Mouse (Mus musculus): Measurements from ENCODE around the gene Sppl2a.
"Not testable (repeated sequence)": the region's sequence is repeated elsewhere in the genome, so short reads cannot be mapped to it uniquely, and the experiment has no call there.

The Sppl2a gene

DNA sequence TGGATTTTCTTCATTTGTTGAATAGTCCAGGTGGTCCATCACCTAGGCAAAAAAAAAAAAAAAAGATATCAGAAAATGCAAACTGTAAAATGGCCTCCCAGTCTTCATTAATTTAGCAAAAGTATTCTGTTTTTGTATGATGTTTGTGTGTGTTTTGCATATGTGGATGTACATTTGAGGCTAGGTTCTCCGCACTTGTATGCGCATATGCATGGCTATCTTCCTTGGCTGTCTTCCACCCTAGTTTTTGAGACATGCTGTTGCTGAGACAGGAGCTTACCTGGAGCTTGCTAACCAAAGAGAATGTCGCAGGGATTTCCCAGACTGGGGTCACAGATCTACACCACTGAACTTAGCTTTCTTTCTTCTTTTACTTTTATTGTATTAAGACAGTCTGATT lies 38.8 kb downstream of the Sppl2a start:
- no peak for DNase-seq (ENCODE audit: low spot score)

DNA sequence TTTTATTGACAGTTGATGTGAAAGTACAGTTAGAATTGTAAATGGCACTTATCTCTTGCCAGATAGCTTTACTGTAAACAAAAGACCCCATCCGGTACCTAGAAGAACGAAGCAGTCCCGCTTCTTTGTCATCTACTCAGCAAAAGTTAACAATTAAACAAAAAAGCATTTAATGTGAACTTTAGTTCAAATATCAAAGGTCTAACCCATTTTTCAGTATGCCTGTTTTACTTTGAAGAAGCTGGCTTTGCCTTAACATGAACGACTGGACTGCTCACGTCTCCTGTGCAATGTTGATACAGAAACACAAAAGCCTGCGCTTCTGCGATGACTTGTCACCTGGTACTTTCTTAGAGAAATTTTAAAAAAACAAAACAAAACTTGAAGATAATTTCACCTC lies 40.7 kb downstream of the Sppl2a start:
- DNase-seq (ENCODE audit: low spot score) = no peak

DNA sequence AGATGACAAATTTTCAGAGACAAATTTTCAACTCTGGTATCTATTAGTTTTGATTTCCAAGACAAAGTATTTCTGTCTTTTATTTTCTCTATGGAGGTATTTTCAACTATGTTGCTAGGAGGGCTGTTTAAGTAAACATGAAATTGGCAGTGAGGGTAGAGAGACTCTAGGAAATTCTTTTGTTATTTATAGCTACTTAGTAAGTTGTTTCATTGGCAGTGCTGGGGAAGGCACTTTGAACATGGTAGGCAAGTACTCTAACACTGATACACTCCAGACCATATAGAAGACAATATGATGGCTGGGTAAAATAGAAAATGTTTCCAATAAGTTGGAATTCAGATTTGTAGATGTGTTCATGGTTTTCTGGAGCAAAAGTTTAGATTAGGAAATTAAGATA lies 41.3 kb downstream of the Sppl2a start:
- no peak for DNase-seq (ENCODE audit: low spot score)

DNA sequence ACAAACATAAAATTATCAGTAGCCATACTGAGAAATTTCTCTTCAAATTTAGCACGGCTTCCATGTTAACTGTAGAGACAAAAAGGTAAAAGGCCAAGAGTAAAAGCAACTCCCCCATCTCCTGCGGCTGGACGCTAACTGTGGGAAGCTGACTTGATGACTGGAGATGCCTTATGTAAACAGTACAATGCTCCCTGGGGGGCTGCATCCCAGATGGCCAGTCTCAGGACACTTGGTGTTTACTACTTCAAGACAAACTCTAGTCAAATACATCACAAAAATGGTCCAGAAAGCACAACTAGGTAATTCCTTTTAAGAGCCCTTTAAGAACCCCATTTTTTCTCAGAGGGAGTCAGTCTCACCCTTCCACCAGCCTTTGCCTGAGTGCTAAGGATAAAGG lies 45.9 kb downstream of the Sppl2a start:
- DNase-seq (ENCODE audit: low spot score) = no peak

DNA sequence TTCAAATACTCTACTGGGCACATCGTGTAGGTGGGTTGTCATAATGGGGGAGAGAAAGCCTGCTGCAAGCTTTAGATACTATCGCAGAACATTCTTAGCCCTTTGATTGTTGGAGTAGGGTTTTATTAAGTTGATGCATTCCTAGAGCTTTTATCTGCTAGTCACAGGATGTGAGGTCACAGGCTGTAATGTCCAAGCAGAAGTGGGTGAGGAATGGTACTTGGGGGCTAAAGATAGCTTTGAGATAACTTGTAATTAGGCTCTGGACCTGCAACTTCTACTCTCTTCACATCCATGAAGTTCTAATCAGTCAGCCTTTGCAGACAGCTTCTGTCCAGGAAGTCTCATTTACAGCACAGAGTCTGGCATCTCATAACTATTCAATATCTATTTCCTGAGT lies 47.2 kb downstream of the Sppl2a start:
- no peak for DNase-seq (ENCODE audit: low spot score)

DNA sequence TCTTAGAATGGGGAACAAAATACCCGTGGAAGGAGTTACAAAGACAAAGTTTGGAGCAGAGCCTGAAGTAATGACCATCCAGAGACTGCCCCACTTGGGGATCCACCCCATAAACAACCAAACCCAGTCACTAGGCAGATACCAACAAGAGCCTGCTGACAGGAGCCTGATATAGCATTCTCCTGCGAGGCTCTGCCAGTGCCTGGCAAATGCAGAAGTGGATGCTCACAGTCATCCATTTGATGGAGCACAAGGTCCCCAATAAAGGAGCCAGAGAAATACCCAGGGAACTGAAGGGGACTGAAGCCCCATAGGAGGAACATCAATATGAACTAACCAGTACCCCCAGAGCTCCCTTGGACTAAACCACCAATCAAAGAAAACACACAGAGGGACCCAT lies 50.3 kb downstream of the Sppl2a start:
- not testable (repeated sequence) for DNase-seq (ENCODE audit: low spot score)

DNA sequence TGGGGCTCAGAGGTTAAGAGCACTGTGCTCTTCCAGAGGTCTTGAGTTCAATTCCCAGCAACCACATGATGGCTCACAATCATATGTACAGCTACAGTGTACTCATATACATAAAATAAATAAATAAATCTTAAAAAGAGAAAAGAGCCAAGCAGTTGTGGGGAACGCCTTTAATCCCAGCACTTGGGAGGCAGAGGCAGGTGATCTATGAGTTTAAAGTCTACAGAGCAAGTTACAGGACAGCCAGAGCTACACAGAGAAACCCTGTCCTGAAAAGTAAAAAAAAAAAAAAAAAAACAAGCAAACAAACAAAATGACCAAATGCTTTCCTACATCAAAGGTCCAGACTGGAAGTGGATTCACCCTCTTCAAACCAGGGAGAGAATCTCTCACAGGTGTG lies 55.0 kb downstream of the Sppl2a start:
- no peak for DNase-seq (ENCODE audit: low spot score)

DNA sequence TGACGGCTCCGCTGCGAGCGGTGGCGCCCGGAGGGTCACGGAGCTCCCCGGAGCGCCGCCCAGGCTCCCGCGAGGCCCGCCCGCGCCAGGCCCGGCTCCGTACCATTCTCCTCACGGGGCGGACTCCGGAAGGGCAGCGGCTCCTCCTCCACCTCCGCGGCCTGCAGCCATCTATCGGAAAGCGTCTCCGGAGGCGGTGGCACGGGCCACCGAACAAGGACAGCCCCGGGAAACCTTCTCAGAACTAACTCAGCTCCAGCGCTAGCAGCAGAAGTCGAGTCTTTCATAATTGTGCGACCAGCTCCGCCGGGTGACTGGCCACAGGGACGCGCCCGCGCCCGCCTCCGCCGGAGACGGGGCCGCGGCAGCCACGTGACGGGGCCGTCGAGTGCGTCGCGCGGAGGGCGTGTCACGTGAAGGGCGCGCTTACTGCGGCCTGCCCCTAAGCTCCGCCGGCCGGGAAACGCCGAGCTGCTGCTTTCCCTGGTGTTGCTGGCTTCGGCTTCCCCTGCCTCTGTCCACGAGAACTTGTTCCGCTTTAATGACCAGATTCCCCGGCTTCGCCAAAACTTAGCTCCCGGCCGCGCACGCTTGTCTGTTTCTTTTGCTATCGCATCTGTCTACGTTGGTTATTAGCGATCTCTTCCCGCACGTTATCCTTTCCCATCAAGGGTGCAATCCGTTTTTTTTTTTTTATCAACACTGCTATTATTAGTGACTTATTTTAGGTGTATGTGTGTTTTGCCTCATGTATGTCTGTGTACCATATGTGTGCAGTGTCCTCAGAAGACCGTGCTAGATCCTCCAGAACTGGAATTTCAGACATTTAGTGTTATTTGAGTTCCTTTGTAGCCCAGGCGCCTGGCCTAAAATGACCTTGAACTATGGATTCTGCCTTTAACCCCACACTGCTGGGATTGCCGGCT lies 56.9 kb downstream of the Sppl2a start, which contains the start of gene Trpm7:
Gene Trpm7, minus strand, starts transcription at position 360 of the 926 bp plus-strand sequence.
- peak; percentile 93 for DNase-seq (ENCODE audit: low spot score)

DNA sequence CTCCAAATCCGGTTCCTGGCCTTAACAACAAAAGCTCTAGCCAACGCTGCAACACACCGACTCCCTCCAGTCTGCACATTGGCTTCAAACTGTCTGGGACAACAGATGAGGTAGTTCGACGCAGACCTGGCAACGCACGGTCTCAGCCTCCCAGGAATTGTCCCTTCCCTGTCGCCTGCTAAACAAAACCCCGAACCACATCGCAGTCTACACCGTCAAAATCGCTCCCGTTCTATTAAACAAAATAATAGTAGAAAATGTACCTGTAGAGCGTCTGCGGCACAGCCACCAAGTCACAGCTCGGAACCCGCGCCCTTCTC lies 57.6 kb downstream of the Sppl2a start:
- DNase-seq (ENCODE audit: low spot score) = peak; percentile 47

DNA sequence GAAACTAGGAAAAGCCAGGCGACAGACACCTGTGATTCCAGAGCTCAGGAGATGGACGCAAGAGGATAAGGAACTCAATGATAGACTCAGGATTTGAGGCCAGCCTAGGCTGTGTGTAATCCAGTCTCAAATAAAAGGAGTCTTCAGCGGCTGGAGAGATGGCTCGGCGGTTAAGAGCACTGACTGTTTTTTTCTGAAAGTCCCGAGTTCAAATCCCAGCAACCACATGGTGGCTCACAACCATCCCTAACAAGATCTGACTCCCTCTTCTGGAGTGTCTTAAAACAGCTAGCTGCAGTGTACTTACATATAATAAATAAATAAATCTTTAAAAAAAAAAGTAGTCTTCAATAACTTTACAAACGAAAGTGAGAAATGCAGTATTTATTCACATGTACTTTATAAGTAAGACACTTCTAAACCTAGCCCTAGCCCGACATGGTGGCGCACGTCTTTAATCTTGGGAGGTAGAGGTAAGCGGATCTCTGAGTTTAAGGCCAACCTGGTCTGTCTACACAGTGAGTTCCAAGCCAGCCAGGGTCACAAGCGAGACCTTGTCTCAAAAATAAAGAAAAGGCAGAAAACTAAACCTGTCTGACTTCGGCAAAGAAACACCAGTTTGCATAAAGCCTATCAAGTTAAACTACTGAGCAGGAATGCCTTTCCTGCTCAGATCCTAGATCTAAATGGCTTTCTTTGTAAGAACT lies 58.1 kb downstream of the Sppl2a start:
- DNase-seq (ENCODE audit: low spot score) = no peak

DNA sequence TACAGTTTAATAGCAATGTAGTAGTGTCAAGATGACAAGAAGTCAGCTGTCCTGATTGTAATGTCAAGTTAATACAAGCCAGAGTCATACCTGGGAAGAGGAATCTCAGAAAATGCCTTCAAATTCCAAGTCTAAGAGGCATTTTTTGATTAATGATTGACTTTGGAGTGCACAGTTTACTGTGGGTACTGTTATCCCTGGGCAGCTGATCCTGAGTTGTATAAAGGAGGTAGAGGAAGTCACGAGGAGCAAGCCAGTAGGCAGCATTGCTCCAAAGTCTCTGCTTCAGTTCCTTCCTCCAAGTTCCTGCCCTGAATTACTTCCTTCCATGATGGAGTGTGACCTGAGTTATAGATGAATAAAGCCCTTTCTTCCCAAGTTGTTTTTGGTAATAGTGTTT lies 66.7 kb downstream of the Sppl2a start:
- no peak for DNase-seq (ENCODE audit: low spot score)

DNA sequence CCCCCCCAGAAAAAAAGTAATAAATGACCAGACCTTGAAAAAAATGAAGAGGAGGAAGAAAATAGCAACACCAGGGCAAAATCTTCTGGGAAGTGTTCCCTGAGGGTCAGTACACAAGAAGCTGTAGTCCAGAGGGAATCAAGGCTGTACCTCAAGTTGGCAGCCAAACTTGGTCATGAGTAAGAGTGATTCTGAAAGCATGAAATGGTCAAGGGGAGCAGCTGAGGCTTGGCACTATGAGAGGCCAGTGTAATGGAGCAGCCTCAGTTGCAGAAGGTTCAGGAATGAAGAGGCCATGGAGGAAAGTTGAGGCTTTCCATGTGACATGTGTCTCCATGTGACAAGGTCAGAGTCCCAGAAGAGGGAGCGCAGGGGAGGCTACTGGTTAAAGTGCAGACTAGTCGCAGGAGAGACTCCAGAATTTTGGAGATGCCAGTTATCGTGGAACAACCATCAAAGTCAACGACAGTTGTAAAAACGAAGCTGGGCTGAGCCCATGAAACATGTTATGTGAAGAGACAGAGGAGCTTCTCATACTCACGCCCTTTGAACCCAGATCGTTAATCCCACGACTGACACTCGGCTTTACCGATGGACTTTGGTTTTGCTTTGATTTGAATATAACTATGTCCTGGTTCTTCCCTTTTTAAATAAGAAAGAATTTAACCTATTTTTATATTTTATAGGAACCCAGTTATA lies 67.4 kb downstream of the Sppl2a start:
- no peak for DNase-seq (ENCODE audit: low spot score)

DNA sequence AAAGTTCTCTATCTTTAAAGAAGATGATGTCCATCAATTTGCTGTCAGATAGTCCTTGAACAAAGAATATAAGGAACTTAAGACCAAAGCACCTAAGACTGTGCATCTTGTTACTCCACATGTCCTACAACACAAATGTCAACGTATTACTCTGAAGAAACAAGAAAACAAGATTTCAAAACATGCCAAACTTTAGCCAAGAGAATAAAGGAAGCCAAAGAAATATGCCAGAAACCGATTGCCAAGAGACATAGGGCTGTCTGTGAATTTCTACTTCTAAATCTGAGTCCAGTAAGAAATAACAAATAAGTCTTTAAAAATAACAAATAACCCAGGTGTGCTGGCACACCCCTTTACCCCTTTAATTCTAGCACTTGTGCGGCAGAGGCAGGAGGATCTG lies 68.0 kb downstream of the Sppl2a start:
- DNase-seq (ENCODE audit: low spot score) = no peak

DNA sequence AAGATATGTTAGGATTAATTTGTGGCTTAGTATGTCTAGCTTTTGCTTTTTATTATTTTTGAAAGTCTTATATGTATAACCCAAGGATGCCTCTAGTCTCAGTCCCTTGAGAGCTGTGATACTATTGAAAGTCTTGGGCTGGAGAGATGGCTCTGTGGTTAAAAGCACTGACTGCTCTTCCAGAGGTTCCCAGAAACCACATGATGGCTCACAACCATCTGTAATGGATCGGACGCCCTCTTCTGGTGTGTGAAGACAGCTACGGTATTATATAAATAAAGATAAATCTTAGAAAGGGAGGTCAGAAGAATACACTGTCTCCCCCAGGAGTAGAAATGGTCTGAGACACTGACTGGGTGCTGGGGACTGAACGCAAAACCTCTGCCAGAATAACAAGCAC lies 88.3 kb downstream of the Sppl2a start:
- no peak for DNase-seq (ENCODE audit: low spot score)

All from testis, postnatal 14 days (tissue).